Mouse (Mus musculus): ENCODE measurements around the gene Wdr92. TPM values are rescaled to one million over a fixed set of nuclear protein-coding genes. Genes with fewer than 3 reads are reported as not detected.

Wdr92 gene
- polyA plus RNA-seq, 1 experiment from 2014 or later, result 15.1 TPM

- Histone ChIP-seq H3K9ac (no peak overlapping the region), H3K36me3 (peaks cover 7% of the 10 kb centered on the region; the same call in 1 of the 2 replicates), H3K4me3 (replicated peaks) (no peak overlapping the region), H3K9me3 (replicated peaks) (no peaks in the 10 kb centered on the region), H3K4me1 (replicated peaks) (peaks cover 39% of the 10 kb centered on the region), H3K27me3 (no peaks in the 10 kb centered on the region), H3K27ac (no peak overlapping the region), H3K4me2 (no peak overlapping the region)
- 88% methylated on average over 4 of the region's 4 CpGs for WGBS (ENCODE audit: insufficient replicate concordance)
- ATAC-seq (ENCODE audit: low read depth) (no peak), DNase-seq (no peak)
Measured at GRCm38 (mm10) chr11:17172300-17172699, 9.6 kb upstream of the Wdr92 start.

GRCm38 (mm10) chr11:17176638-17177037 is 5.3 kb upstream of the Wdr92 start:
- ATAC-seq (ENCODE audit: low read depth) (no peak), DNase-seq (no peak)
- WGBS (ENCODE audit: insufficient replicate concordance), result 59% methylated on average over 1 of the region's 1 CpGs

GRCm38 (mm10) chr11:17180753-17181152 is 1.2 kb upstream of the Wdr92 start:
- Histone ChIP-seq H3K4me2 (no peak overlapping the region), H3K27me3 (no peaks in the 10 kb centered on the region), H3K9me3 (replicated peaks) (no peaks in the 10 kb centered on the region), H3K9ac (no peak overlapping the region), H3K4me3 (replicated peaks) (no peak overlapping the region), H3K27ac (no peak overlapping the region), H3K36me3 (peaks cover 3% of the 10 kb centered on the region; the same call in 1 of the 2 replicates), H3K4me1 (replicated peaks) (peaks cover 10% of the 10 kb centered on the region)
- ATAC-seq (ENCODE audit: low read depth) (no peak), DNase-seq (no peak)
- WGBS (ENCODE audit: insufficient replicate concordance), result 47% methylated on average over 3 of the region's 3 CpGs

More at GRCm38 (mm10) chr11:17176638-17177037, 5.3 kb upstream of the Wdr92 start:
- Histone ChIP-seq H3K27ac (no peak overlapping the region), H3K36me3 (peaks cover 7% of the 10 kb centered on the region; the same call in 1 of the 2 replicates), H3K9ac (no peak overlapping the region), H3K27me3 (no peaks in the 10 kb centered on the region), H3K4me2 (no peak overlapping the region), H3K4me1 (replicated peaks) (peaks cover 11% of the 10 kb centered on the region), H3K9me3 (replicated peaks) (no peaks in the 10 kb centered on the region), H3K4me3 (replicated peaks) (no peak overlapping the region)

GRCm38 (mm10) chr11:17183165-17183564 is 1.3 kb downstream of the Wdr92 start:
- Histone ChIP-seq H3K9me3 (replicated peaks) (no peaks in the 10 kb centered on the region), H3K4me2 (no peak overlapping the region), H3K4me3 (replicated peaks) (no peak overlapping the region), H3K27me3 (no peaks in the 10 kb centered on the region), H3K27ac (no peak overlapping the region), H3K4me1 (replicated peaks) (peaks cover 10% of the 10 kb centered on the region), H3K9ac (no peak overlapping the region), H3K36me3 (peaks cover 3% of the 10 kb centered on the region; the same call in 1 of the 2 replicates)
- DNase-seq (no peak), ATAC-seq (ENCODE audit: low read depth) (no peak)
- WGBS (ENCODE audit: insufficient replicate concordance), result 73% methylated on average over 2 of the region's 2 CpGs

- DNase-seq (no peak), ATAC-seq (ENCODE audit: low read depth) (no peak)
- Histone ChIP-seq H3K9me3 (replicated peaks) (no peaks in the 10 kb centered on the region), H3K27me3 (no peaks in the 10 kb centered on the region), H3K4me3 (replicated peaks) (no peak overlapping the region), H3K4me2 (no peak overlapping the region), H3K27ac (no peak overlapping the region), H3K4me1 (replicated peaks) (0 out of 2 replicates have a peak, but pooled peaks cover 3% of the 10 kb centered on the region), H3K9ac (no peak overlapping the region), H3K36me3 (peaks cover under 1% of the 10 kb centered on the region; the same call in 1 of the 2 replicates)
- 66% methylated on average over 3 of the region's 3 CpGs for WGBS (ENCODE audit: insufficient replicate concordance)
Measured at GRCm38 (mm10) chr11:17187649-17188048, 5.7 kb downstream of the Wdr92 start.

GRCm38 (mm10) chr11:17188786-17189185 is 6.9 kb downstream of the Wdr92 start:
- no peaks in the 10 kb centered on the region for H3K9me3 ChIP-seq (replicated peaks)
- H3K4me3 ChIP-seq (replicated peaks), result no peak overlapping the region
- no peak overlapping the region for H3K9ac ChIP-seq
- H3K27me3 ChIP-seq, result no peaks in the 10 kb centered on the region
- H3K36me3 ChIP-seq, result no peaks in the 10 kb centered on the region
- WGBS (ENCODE audit: insufficient replicate concordance), result 86% methylated on average over 3 of the region's 3 CpGs
- H3K4me2 ChIP-seq, result no peak overlapping the region
- H3K4me1 ChIP-seq (replicated peaks), result 0 out of 2 replicates have a peak, but pooled peaks cover 3% of the 10 kb centered on the region
- H3K27ac ChIP-seq, result no peak overlapping the region
- DNase-seq (no peak), ATAC-seq (ENCODE audit: low read depth) (no peak)

- Histone ChIP-seq H3K9ac (no peak overlapping the region), H3K27ac (no peak overlapping the region), H3K4me1 (replicated peaks) (no peaks in the 10 kb centered on the region), H3K27me3 (no peaks in the 10 kb centered on the region), H3K9me3 (replicated peaks) (no peaks in the 10 kb centered on the region), H3K4me2 (no peak overlapping the region), H3K4me3 (replicated peaks) (no peak overlapping the region), H3K36me3 (peaks cover 32% of the 10 kb centered on the region)
- no peak for ATAC-seq (ENCODE audit: low read depth)
- DNase-seq, result no peak
- WGBS (ENCODE audit: insufficient replicate concordance), result 74% methylated on average over 9 of the region's 9 CpGs
Measured at GRCm38 (mm10) chr11:17192151-17192844, 10.4 kb downstream of the Wdr92 start.

- Histone ChIP-seq H3K36me3 (peaks cover 73% of the 10 kb centered on the region), H3K27me3 (no peaks in the 10 kb centered on the region), H3K4me3 (replicated peaks) (no peak overlapping the region), H3K27ac (no peak overlapping the region), H3K9me3 (replicated peaks) (no peaks in the 10 kb centered on the region), H3K9ac (no peak overlapping the region), H3K4me1 (replicated peaks) (no peaks in the 10 kb centered on the region), H3K4me2 (no peak overlapping the region)
- WGBS (ENCODE audit: insufficient replicate concordance), result 73% methylated on average over 5 of the region's 5 CpGs
- DNase-seq (no peak), ATAC-seq (ENCODE audit: low read depth) (no peak)
Measured at GRCm38 (mm10) chr11:17199170-17199569, 17.3 kb downstream of the Wdr92 start.

- 75% methylated on average over 3 of the region's 3 CpGs for WGBS (ENCODE audit: insufficient replicate concordance)
- Histone ChIP-seq H3K27me3 (no peaks in the 10 kb centered on the region), H3K36me3 (peaks cover 65% of the 10 kb centered on the region), H3K4me1 (replicated peaks) (no peaks in the 10 kb centered on the region), H3K4me3 (replicated peaks) (no peak overlapping the region), H3K4me2 (no peak overlapping the region), H3K9me3 (replicated peaks) (no peaks in the 10 kb centered on the region), H3K9ac (no peak overlapping the region), H3K27ac (no peak overlapping the region)
- DNase-seq (no peak), ATAC-seq (ENCODE audit: low read depth) (no peak)
Measured at GRCm38 (mm10) chr11:17199840-17200501, 18.1 kb downstream of the Wdr92 start.

GRCm38 (mm10) chr11:17200936-17201335 is 19.0 kb downstream of the Wdr92 start:
- H3K27me3 ChIP-seq, result no peaks in the 10 kb centered on the region
- H3K4me3 ChIP-seq (replicated peaks), result no peak overlapping the region
- no peak for DNase-seq
- no peak overlapping the region for H3K27ac ChIP-seq
- H3K9me3 ChIP-seq (replicated peaks), result no peaks in the 10 kb centered on the region
- WGBS (ENCODE audit: insufficient replicate concordance), result 85% methylated on average over 4 of the region's 4 CpGs
- H3K9ac ChIP-seq, result no peak overlapping the region
- H3K4me1 ChIP-seq (replicated peaks), result no peaks in the 10 kb centered on the region
- peaks cover 62% of the 10 kb centered on the region for H3K36me3 ChIP-seq
- H3K4me2 ChIP-seq, result no peak overlapping the region
- ATAC-seq (ENCODE audit: low read depth), result no peak

GRCm38 (mm10) chr11:17202481-17202880 is 20.6 kb downstream of the Wdr92 start:
- WGBS (ENCODE audit: insufficient replicate concordance), result 80% methylated on average over 6 of the region's 6 CpGs
- Histone ChIP-seq H3K9me3 (replicated peaks) (no peaks in the 10 kb centered on the region), H3K4me2 (no peak overlapping the region), H3K36me3 (peaks cover 51% of the 10 kb centered on the region), H3K4me3 (replicated peaks) (no peak overlapping the region), H3K4me1 (replicated peaks) (no peaks in the 10 kb centered on the region), H3K9ac (no peak overlapping the region), H3K27ac (no peak overlapping the region), H3K27me3 (no peaks in the 10 kb centered on the region)
- no peak for ATAC-seq (ENCODE audit: low read depth)
- DNase-seq, result no peak
